Mouse (Mus musculus) brain, adult 10 weeks (tissue): ENCODE data around the gene Gins2. TPM values are rescaled to one million over a fixed set of nuclear protein-coding genes. Genes with fewer than 3 reads are reported as not detected.

Source experiments
- polyA plus RNA-seq: library from polyadenylated mRNA; stranded (reverse); fragments of 350-450 nt; fragmentation: Illumina TruSeq; extraction: RNeasy Lipid Tissue Mini Kit (QIAGEN cat#74804); gene quantifications from one replicate; pipeline ENCODE4 v1.2.3, GENCODE M21; 2015; ENCODE audit warnings: low read depth, low replicate concordance

The Gins2 gene
- polyA plus RNA-seq, result 3.4 TPM

DNA sequence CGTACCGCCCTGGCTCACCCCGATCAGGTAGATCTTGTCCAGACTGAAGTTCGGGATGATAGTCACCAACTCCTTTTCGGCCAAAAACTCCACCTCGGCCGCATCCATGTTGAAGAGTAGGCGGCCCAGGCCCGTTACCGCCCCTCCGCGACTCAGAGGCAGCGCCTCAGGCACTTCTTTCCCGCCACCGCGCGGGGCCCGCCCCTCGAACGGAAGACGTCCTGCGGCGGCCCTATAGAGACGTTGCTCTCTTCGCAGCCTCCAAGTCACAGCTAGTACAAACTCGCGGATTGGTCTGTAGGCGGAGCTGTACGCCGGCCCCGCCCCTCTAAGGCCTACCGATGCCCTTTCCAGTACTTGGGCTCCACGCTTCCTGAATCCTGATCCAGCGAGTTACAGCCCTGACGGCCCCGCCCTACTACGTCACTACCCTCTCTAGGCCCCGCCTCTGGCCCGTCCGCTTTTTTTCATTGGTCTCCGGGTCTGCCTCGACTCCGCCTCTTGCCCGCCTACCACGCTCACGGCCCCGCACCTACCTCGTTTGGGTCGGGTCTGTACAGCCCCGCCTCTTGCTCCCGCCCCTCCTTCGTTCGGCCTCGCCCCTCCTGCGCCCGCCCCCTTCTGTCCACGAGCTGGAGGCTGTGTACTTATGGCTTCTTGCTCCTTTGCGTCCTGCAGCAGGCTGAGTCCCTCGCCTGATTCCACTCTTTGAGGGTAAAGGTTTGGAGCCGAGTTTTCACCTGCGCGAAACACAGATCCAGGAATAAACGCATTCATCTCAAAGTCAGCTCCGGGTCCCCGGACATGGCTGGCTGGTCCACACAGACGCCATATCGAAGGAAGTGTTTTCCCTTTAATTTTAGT is at the start of gene Gins2:
Gins2 (minus strand) TSS at position 397 of the 864 bp plus-strand sequence.

Other genes starting within 250 kb of the Gins2 start
- gene 1190005I06Rik, start 58.3 kb upstream of the Gins2 start, polyA plus RNA-seq, result 15.1 TPM
- gene Gm27021, start 78.8 kb upstream of the Gins2 start, polyA plus RNA-seq, result 2.0 TPM
- 2,058 TPM for gene Cox4i1, start 78.9 kb upstream of the Gins2 start, polyA plus RNA-seq
- 53.0 TPM for gene Emc8, start 79.3 kb upstream of the Gins2 start, polyA plus RNA-seq
- 4.5 TPM for gene Irf8, start 147.1 kb upstream of the Gins2 start, polyA plus RNA-seq